Mouse (Mus musculus) layer of hippocampus, adult 2 months (tissue): ENCODE results near the gene Gucd1. TPM values are rescaled to one million over a fixed set of nuclear protein-coding genes. Genes with fewer than 3 reads are reported as not detected.
"Not testable (repeated sequence)": the region's sequence is repeated elsewhere in the genome, so short reads cannot be mapped to it uniquely, and the experiment has no call there.

ENCODE experiments used
- DNase-seq, 2 experiments: peaks; one replicate each; pipeline ENCODE4 v3.0.0; 2022; ENCODE audit warnings: low spot score in 2 of 2
- H3K27ac ChIP-seq: fragments of 200-600 bp; 2 replicates; pipeline ENCODE4 v1.8.1; 2022
- H3K4me3 ChIP-seq: fragments of 200-600 bp; 2 replicates; pipeline ENCODE4 v1.8.1; 2022; ENCODE audit warnings: mild to moderate bottlenecking
- CTCF ChIP-seq: fragments of 200-600 bp; conservative IDR thresholded peaks from 2 replicates; pipeline ENCODE4 v1.8.1; 2022; ENCODE audit warnings: antibody characterized with exemption, mild to moderate bottlenecking, moderate library complexity
- total RNA-seq, 2 experiments: library from RNA; stranded (reverse); gene quantifications; 2 replicates each; pipeline ENCODE4 v1.2.3; 2021

Gucd1 gene
- total RNA-seq, 2 experiments from 2014 or later = 14.5 to 16.0 TPM

DNA sequence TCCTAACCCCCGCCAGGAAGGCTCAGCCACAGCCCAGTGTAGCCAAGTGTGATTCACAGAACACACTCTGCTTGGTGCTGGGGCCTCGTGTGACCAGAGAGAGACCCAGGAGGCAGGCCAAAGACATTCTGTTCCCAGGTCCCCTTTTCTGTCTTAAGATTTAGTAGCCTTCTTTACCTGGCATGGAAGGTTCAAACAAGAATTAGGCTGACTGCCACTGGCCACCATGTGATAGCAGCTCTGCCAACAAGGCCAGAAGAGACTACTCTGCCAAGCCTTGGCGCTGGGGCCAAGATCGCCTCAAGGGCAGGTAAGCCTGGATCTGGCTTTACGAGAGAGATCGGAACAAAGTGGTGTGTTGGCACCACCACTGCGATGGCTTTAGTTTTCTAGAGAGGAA lies 7.3 kb downstream of the Gucd1 start:
- DNase-seq = no peak
- H3K27ac ChIP-seq = no peak overlapping the region
- H3K4me3 ChIP-seq = no peak overlapping the region
- TF ChIP-seq CTCF = no peak

DNA sequence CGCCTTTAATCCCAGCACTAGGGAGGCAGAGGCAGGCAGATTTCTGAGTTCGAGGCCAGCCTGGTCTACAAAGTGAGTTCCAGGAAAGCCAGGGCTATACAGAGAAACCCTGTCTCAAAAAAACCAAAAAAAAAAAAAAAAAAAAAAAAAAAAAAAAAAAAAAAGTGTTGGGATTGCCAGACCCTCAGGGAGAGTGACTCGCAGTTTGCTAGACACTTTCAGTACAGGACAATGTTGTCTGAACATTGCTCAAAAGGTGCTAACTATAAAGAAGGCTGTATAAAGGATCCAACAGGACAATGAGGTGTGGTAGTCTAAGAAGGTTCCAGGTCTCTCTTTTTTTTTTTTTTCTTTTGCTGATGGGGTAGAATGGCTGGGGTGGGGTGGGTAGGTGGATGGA lies 11.8 kb downstream of the Gucd1 start:
- not testable (repeated sequence) for DNase-seq, H3K4me3 ChIP-seq, H3K27ac ChIP-seq

DNA sequence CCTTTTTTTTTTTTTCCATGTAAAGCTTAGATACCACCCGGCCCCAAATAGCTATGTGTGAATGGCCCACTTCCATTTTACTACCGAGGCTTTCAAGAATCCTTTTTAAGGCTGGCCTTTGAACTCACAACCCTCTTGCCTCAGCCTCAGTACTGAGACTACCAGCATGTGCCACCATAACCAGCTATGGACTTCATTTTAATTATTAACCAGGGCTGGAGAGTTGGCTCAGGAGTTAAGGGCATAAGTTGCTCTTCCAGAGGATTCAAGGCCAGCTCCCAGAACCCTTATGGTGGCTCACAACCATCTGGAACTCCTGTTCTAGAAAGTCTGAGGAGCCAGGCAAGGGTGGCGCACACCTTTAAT lies 12.7 kb downstream of the Gucd1 start:
- DNase-seq = no peak
- no peak for TF ChIP-seq CTCF
- Histone ChIP-seq H3K27ac (no peak overlapping the region), H3K4me3 (no peak overlapping the region)

DNA sequence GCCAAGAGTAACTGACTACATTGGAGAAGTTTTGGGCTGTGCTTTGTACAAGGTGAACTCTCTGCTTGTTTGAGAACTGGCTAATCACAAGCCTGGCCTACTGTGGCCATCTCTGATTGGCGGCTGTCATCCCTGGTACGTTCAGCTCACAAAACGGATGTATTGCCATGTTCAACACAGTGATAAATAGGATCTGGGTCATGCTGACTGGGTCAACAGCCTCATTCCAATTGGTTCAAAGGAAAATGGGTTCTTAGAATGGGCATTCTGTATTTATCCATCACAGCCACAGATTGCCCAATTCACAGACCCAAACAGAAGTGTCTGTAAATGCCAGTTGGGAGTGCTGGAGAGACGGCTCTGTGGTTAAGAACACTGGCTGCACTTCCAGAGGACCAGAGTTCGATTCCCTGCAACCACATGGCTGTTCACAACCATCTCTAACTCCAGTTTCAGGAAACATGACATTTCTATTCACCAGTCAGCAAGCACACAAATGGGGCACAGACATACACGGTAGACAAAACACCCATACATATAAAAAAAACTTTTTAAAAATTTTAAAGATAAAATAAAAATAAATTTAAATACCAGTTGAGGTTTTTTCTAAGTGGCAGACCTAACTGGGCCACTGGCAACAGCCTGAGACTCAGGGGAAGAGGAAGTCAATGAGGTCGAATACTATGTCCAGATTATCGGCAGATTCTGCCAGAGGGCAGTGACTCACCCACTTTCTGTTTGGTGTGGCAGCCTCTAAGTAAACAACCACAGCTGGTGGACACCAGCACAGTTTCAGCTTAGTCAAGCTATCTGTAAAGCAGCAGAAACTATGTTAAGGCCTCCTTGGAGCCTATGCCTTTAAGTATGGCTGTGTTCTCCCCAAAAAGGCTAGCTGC lies 13.3 kb downstream of the Gucd1 start:
- H3K4me3 ChIP-seq = no peak overlapping the region
- DNase-seq = no peak
- TF ChIP-seq CTCF = no peak

DNA sequence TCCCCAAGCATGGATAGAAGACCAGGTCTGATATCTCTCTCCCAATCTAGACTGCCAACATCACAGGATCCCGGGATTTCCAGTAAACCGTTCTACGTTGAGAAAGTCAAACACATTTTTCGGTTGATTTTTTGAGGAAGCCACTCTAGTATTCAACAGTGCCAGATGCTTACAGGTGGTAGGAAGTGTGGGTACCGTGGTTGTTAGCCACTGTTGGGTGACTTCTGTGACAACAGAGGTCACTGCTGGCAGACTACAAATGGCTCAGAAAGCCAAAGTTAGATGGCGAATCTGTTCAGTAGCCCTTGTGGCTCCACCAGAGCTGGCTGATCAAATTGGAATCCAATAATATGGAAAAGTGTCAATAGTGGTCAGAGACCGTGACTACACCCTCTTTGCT lies 14.1 kb downstream of the Gucd1 start:
- DNase-seq = no peak
- Histone ChIP-seq H3K4me3 (no peak overlapping the region), H3K27ac (no peak overlapping the region)
- no peak for TF ChIP-seq CTCF

More for the DNA sequence above, 13.3 kb downstream of the Gucd1 start:
- no peak overlapping the region for H3K27ac ChIP-seq

DNA sequence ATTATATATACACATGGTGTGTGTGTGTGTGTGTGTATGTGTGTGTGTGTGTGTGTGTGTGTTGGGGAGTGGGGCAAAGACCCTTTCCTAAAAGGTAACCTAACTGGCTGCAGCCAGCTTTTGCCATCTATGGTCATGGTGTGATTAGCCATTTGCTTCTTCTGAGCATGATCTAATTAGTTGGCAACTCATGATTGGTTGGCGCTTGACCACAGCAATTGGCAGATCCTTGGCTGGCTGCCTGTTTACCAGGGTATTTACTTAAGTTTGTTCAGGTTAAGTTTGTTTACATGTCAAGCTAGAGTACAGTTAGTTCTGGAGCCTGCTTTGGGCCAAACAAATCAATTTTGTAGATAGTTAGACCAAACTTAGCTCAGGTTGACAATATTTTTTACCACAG lies 16.1 kb downstream of the Gucd1 start:
- DNase-seq = no peak
- Histone ChIP-seq H3K27ac (no peak overlapping the region), H3K4me3 (no peak overlapping the region)
- no peak for TF ChIP-seq CTCF

DNA sequence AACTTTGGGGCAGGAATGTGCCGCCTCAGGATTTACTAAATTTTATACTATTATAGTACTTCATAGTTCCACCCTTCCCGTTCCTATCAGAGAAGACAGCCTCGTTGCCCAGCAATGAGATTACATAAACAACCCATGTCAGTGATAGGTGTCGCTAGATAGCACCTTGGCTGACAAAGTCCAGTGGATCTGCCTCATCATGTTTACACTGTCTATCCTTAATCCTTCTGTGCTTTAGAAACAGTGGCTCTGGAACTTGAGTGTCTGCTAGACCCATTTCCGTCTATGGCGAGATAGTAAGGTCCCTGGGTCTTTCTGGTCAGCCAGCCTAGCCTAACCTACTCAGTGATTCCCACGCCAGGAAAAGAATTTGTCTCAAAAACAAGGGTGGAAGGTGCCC lies 17.4 kb downstream of the Gucd1 start:
- no peak overlapping the region for H3K4me3 ChIP-seq

DNA sequence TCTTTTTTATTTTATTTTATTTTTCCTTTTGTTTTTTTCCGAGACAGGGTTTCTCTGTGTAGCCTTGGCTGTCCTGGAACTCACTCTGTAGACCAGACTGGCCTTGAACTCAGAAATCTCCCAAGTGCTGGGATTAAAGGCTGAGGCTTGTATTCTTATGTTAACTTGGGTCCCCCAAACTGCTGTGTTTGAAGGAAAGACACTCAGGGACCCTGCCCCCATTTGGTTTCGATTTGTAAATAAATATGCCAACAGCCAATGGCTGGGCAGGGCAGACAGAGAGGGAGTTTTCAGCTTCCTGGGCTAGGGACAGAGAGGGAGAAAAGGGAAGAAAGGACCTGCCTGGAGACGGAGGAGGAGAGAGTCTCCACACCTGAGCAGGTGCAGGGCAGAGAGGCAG lies 18.0 kb downstream of the Gucd1 start:
- no peak overlapping the region for H3K4me3 ChIP-seq

More for the DNA sequence above, 17.4 kb downstream of the Gucd1 start:
- DNase-seq = no peak
- no peak overlapping the region for H3K27ac ChIP-seq
- TF ChIP-seq CTCF = no peak

DNA sequence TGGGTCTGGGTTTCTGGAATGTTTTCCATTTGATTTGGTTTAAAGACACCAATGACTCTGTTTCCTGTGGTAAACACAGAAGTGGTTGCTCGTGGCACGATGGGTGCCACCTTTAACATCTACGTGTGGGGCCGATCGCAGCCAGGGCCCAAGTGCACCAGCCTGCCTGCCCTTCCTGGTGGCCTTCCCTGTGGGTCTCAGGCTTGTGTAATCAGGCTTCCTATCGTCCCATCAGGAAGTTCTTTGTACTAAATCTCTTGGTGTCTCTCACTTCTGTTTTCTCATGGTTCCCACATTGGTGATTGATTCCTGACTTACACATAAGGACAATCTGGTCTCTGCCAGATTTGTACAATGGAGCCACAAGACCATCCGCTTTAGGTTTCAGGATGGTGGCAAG lies 18.6 kb downstream of the Gucd1 start:
- not testable (repeated sequence) for DNase-seq, H3K4me3 ChIP-seq, H3K27ac ChIP-seq

More for the DNA sequence above, 18.0 kb downstream of the Gucd1 start:
- no peak for TF ChIP-seq CTCF
- DNase-seq = no peak
- no peak overlapping the region for H3K27ac ChIP-seq

DNA sequence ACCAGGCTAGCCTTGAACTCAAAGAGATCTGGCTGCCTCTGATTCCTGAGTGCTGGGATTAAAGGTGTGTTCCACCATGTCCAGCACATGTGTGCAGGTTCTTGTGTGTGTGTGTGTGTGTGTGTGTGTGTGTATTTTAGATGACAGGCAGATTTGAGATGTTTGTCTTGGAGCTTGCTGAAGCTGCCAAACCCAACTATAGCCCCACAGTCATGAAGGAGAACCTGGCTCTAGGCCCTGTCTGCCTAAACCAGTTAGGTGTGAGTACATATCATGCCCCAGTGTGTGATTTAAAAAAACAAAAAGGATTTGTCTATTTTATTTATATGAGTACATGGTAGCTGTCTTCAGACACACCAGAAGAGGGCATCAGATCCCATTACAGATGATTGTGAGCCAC lies 21.9 kb downstream of the Gucd1 start:
- Histone ChIP-seq H3K27ac (no peak overlapping the region), H3K4me3 (no peak overlapping the region)
- TF ChIP-seq CTCF = no peak
- no peak for DNase-seq

DNA sequence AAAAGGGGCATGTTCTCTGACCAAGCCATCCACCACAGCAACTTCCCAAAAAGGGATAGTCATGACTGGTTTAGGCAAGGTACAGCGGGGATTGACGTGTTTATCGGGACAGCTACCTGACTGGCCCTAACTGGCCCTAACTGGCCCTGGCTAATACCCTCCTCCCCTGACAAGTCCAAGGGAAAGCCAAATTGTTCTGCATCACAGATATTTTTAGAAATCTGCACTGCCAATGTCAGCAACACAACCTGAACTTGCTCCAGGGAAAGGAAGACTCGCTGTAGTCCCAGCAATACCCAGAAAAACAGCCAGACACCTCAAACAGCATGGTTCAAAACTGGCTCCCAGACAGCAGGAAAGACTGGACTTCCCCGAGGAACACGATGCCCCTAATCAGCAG lies 22.5 kb downstream of the Gucd1 start:
- H3K27ac ChIP-seq = no peak overlapping the region
- DNase-seq = no peak
- no peak overlapping the region for H3K4me3 ChIP-seq
- no peak for TF ChIP-seq CTCF

DNA sequence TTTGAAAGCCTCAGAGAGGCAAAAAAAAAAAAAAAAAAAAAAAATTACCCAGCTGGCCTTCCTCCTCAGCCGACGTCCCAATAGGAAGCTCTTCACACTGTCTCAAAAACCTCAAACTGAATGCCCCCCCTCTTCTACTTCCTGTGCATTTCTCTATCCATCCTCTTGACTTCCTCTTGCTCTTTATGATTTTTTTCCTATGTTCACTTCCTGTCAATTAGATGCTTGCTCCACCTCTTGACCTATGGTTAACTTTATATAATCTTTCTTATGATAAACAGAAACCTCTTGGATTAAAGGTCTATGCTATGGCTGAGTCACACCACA lies 25.9 kb downstream of the Gucd1 start:
- no peak for DNase-seq
- no peak overlapping the region for H3K4me3 ChIP-seq
- no peak for TF ChIP-seq CTCF
- no peak overlapping the region for H3K27ac ChIP-seq

DNA sequence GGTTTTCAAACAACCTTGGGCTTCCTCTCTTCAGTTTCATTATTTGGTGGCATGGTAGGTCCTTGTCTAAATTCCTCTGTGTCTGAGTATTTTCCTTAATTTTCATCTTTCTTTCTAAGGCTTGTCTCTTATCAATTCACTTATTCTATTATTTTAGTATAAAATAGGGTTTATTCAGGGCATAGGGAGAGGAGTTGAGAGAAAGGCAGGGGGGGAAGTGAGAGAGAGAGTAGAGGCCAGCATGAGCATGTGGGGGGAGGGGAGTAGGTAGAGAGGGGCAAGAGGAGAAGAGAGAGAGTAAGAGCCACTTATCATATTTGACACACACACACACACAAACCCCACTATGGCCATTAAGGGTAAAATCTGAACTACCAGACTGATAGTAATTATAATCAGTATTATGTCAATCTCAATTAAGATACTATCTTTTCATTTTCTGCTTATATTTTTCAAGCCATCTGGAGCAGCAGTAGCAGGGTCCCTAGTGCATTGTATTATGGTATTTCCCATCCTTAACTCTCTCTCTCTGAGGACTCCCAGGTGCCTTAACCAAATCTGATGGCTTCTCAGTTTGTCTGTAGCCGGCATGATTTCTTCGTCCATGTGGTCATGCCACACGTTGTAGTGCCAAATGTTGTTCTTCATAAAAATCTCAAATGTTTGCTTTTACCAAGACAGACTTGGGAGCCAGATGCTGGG lies 26.4 kb downstream of the Gucd1 start:
- no peak overlapping the region for H3K4me3 ChIP-seq
- no peak for TF ChIP-seq CTCF
- no peak overlapping the region for H3K27ac ChIP-seq
- no peak for DNase-seq

DNA sequence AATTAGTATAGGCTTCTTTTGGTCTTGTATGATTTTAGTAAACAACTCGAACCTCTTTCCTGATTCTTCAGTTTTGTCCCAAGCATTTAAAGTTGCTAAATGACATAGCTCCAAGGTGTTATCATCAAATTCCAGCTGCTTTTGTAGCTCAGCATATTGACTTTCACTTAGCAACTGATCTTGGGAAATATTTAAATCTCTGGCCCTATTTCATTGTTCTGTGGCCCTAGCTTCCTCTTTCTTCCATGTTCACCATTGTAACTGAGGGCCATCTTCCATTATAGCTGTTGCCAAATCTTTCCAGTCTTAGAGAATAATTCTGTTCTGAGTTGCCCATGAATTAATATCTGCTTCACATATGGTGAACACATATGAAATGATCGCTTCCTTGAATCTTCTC lies 27.0 kb downstream of the Gucd1 start:
- DNase-seq = no peak
- no peak for TF ChIP-seq CTCF
- H3K4me3 ChIP-seq = no peak overlapping the region
- no peak overlapping the region for H3K27ac ChIP-seq
